Mouse (Mus musculus) left cerebral cortex, adult 9 months (tissue): Measurements from ENCODE around the gene Stoml2.
"Not testable (repeated sequence)": the region's sequence is repeated elsewhere in the genome, so short reads cannot be mapped to it uniquely, and the experiment has no call there.

Experiments
- DNase-seq, 2 experiments: peaks; one replicate each; pipeline ENCODE4 v3.0.0; 2022; ENCODE audit warnings: low spot score in 2 of 2

Stoml2 gene

GRCm38 (mm10) chr4:43004951-43005350 is 26.6 kb downstream of the Stoml2 start:
- no peak for DNase-seq

GRCm38 (mm10) chr4:43002756-43003439 is 28.6 kb downstream of the Stoml2 start:
- no peak for DNase-seq

- no peak for DNase-seq
Measured at GRCm38 (mm10) chr4:43001272-43001671, 30.2 kb downstream of the Stoml2 start.

- peak; percentile 99 for DNase-seq
Measured at GRCm38 (mm10) chr4:43000141-43000986, 31.1 kb downstream of the Stoml2 start, which contains the start of gene Vcp. TSS of gene Vcp (minus strand) at chr4:43000507.

- peak in 1 of 2 experiments; percentile 65 for DNase-seq
Measured at GRCm38 (mm10) chr4:42999451-43000140, 31.9 kb downstream of the Stoml2 start.

GRCm38 (mm10) chr4:42998022-42998421 is 33.5 kb downstream of the Stoml2 start:
- DNase-seq = no peak

GRCm38 (mm10) chr4:42988296-42988695 is 43.2 kb downstream of the Stoml2 start:
- no peak for DNase-seq

GRCm38 (mm10) chr4:42980467-42980866 is 51.0 kb downstream of the Stoml2 start:
- DNase-seq = not testable (repeated sequence)

GRCm38 (mm10) chr4:42978062-42978461 is 53.4 kb downstream of the Stoml2 start:
- no peak for DNase-seq
